Mouse (Mus musculus) stomach, postnatal 0 days (tissue): ENCODE measurements at regions not wholly inside any gene's neighbourhood (a gene's known extent, or its start where the extent isn't known, plus 50 kb on each side); places are given as distances from the start of the nearest gene placed in this dataset.

Experiments
- CTCF ChIP-seq: IDR thresholded peaks from 2 replicates; pipeline ENCODE4 v1.5.1; 2016; ENCODE audit warnings: antibody characterized with exemption, low read depth, mild to moderate bottlenecking, moderate library complexity
- EP300 ChIP-seq: optimal IDR thresholded peaks from 2 replicates; pipeline ENCODE3; 2016; ENCODE audit warnings: antibody characterized with exemption

DNA sequence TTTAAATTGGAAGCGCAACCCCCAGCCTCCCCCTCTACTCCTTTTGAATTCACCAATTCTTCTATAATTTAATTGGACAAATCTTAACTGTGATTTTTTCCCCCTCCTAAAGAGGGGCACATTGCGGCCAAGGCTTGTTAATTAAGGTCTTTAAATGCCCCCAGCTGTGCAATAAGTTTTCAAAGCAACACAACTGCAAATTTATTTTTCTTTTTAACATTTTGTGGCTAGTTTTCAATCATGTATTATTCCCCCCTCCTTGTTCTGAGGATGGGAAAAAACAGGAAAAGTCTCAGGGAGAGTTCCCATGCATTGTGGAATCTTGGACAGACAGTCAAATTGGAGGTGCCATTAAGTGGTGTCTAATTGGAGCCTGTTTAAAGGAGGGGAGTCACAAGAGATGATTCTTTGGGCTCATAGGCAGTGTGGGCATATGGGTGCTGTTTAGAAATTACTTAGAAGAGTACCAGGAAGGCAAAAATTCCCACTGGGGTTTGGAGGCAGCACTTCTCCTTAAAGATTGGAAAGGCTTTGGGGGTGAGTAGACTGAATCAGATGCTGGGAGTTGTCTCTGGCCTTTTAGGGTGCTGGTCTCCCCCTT, 281.9 kb upstream of the Sall1 start:
- no peak for TF ChIP-seq CTCF
- TF ChIP-seq EP300, result no peak
